Mouse (Mus musculus): Measurements from ENCODE around the gene Irf2bp2.
A peak's percentile ranks its signal among the peaks of the same experiment; 100 is the strongest.

The Irf2bp2 gene

DNA sequence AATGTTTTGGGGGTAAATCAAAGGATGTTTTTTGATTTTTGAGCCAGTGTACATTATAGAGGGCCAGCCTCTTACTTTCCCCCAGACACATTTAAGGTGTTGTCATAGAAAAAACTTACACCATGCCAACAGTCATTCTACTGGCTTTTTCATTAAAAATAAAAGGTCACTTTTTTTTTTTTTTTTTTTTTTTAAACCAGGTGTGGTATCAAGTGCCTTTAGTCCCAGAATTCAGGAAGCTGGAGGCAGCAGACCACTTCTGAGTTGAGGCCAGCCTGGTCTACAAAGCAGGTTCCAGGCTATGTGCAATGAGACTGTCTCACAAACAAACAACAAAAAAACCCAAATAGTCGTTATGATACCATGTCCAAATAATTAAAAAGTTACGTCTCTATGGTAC lies 7.7 kb downstream of the Irf2bp2 start:
- DNase-seq = no peak

DNA sequence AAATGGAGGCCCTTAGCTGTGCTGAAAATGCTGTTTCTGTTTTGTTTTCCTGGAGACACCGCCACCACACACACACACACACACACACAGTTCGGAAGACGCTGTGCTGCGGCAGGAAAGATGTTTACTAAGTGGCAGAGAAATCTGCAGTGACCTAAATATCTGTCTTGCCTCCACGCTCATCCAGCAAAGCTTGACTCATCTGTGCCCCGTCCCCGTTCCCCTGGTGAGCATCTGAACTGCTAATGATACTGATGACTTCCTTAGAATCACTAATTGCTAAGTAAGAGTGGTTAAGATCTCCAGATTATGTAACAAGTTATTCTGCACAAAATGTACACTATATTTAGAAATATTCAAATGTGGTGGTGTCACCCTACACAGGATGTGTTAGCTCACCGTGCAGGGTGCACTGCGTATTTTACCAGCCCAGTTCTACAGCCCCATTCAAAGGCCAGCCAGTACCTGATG lies 8.2 kb downstream of the Irf2bp2 start:
- no peak for DNase-seq

DNA sequence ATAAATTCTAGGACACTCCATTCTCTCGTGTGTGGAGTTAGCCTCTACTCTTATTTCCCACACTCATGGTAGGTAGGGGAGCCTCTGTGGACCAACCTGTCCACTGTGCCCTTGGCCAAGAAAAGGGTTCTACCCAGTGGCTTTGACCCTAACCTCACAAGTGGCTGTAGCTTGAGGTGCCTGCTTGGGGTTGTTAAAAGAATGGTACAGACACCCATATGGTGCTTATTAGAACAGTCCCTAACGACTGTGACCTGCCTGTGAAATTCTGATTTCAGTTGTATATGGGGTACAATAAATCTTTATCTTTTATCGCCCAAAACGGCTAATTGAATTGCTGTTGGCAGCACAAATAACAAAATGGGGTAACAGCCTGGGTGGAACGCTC lies 8.9 kb downstream of the Irf2bp2 start:
- DNase-seq = no peak

DNA sequence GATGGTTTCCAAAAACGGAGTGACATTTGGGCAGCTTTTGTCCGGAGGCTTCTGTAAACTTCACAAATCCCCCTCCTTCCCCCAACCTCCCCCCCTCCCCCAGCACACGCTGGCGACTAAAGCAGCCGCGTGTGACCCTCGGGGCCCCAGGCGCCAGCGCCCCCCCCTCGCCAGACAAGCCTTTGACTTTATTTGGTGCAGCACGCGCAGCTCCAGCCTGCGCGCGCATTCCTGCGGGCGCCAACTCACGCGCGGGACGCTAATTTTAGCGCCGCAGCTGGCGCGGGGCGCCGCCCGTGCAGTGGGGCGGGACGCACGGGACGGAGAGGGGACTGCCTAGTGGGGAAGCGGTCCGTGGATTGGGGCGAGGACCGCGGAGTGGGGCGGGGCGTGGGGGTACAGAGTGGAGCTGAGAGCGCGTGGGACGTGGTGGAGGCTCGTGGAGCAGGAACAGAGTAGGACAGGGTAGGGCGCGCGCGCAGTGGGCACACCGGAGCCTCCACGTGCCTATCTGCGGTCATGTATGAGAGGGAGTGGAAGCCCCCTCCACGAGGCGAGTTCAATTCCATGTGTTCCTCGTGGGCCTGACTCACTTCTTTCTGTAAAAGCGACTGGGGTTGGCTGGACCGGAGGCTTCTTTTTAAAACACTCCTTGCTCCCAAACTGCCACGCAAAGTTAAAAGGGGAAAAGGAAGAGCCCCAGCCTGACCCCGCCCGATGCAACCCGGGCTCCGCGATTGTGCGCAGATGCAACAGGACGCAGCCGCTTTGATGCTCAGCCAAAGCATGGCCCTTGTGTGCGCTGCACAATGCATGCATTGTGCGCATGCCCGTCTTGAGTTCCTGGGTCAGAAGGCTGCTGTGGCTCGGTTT lies 9.6 kb downstream of the Irf2bp2 start:
- peak; percentile 83 for DNase-seq

DNA sequence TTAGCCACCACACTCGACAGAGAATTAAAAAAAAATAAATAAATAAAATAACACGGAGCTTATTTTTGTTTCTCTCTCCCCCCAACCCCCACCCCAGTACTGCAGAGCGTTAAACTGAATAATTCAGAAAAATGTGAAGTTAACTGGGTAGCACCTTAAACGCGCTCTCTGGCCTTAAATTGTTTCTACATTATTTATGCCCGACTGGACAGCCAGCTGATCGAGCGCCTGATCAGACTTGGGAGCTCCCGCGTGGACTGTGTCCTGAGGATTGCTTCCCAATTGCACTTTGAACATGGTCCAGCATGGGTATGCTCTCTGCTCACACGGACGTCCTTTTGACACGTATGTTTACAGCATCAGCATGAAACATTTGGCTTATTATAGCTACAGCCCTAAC lies 10.3 kb downstream of the Irf2bp2 start:
- peak; percentile 38 for DNase-seq

DNA sequence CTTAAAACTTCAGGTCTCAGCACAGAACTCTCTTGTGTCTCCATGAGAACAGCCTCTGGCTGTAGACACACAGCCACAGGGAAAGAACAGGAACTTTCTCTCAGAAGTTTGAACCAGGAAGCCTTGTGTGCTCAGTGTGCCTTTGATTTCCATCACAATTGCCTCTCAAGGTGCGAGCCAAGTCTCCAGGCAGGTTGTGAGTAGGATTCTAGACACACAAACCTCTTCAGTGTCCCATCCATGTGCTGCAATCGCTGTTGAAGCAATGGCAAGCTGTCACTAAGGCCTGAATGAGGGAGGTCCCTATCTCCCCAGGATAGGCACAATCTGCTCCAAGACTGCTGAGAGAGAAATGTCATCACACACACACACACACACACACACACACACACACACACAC lies 10.8 kb downstream of the Irf2bp2 start:
- no peak for DNase-seq

DNA sequence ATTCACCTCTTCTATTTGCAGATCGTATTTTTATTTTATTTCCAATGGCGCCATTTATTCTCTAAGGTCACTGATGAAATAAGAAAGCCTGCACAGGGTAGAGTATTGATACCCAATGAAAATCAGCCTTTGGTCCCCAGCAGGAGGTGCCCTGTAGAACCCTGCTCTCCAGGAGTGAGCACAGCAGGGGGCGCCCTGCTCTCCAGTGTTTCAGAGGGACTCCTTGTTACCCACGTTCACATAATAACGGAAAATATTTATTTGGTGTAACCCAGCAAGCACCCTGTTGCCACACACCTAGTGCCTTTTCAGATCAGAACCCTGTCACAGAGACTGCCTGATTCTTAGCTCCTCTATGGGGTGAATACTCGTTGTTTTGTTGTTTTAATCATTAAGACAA lies 11.3 kb downstream of the Irf2bp2 start:
- DNase-seq = peak; percentile 86

DNA sequence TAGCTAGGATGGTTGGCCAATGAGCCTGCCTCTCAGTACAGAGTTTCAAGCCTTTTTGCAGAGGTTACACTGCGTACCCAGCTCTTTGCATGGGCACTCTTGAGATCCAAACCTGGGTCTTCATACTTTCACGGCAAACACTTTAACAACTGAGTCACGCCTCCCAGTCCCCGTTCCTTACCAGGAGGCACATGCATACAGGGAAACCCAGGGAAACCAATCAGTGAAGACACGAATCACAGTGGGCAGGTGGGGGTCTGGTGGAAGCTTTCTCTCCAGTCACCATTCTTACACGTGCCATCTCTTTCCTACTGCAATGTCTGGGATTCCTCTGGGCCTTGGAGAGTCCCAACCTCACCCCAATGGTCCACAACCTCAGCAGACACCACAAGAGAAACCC lies 12.1 kb downstream of the Irf2bp2 start:
- no peak for DNase-seq

DNA sequence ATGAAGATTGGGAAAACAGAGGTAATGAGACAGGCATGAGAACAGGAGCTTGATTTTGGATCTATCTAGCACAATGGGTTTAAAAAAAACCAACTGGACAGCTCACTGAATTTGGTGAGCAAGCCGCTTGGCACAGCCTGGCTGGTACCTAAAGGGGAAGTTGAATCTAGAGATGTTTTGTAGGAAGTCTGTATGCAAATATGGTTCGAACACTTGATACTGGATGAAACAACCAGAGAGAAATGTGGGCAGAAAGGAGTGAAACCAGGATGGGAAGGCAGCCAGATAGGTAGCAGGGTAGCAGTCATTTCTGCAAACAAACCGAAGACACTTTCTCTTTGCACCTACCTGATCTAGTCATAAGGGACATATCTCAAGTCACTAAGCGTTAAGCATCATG lies 13.0 kb downstream of the Irf2bp2 start:
- DNase-seq = no peak

DNA sequence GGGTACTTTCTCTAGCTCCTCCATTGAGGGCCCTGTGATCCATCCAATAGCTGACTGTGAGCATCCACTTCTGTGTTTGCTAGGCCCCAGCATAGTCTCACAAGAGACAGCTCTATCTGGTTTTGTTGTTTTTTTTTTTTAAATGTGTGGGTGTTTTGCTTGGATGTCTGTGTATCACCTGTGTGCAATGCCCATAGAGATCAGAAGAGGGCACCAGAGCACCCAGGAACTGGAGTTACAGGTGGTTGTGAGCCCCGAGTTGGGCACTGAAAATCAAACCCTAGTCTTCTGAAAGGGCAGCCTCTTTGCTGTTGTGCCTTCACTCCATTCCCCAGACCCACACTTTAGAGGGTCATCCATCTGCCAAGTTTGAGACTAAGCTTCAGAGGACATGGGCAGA lies 13.7 kb downstream of the Irf2bp2 start:
- no peak for DNase-seq

DNA sequence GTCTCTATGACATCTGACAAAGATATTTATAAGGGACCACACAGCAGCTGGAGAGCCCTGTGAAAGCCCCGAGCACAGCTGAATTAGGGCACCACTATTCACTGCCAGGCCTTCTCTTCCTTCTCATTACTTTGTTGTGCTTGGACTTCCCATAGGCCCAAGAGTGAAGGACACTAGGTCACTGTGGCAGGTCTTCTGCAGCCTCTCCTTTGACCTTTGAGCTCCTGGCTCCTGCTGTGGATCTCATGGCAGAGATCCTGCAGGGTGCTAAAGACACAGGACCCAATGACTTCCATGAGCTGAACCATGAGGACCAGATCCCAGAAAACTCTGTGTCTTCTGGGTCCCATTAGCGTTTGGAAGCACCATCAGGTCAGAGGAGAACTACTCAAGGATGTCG lies 15.1 kb downstream of the Irf2bp2 start:
- DNase-seq = no peak

DNA sequence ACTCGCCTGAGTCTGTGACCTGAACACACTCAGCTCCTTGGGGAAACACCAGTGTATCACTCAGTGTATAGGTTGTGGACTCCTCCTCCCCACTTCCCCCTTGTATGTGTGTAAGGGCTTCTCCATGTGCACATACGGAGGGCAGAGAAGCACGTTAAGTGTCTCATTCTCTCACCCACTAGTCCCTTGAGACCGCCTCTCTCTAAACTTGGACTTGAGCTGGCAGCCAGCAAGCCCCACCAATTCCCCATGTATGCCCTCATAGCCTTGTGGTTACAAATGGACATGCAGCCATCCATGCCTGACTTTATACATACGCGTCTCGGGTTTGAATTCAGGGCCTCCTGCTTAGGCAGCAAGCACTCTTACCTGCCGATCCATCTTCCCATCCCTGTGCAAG lies 16.9 kb downstream of the Irf2bp2 start:
- no peak for DNase-seq

DNA sequence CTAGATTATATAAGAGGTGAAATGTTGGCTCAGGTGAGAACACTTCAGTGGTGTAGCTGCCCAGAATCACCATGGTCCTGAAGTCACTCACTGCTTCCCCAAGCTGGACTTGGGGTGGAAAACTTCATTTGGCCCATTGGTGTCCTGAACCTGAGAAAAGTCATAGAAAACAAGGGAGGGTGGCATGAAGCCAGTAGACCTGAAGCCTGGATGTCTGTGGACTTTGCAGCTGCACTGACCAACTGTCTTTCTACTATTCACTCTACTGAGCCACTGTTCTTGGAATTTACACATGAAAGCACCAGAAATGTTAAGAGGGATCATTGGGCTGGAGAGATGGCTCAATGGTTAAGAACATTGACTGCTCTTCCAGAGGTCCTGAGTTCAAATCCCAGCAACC lies 17.7 kb downstream of the Irf2bp2 start:
- no peak for DNase-seq

DNA sequence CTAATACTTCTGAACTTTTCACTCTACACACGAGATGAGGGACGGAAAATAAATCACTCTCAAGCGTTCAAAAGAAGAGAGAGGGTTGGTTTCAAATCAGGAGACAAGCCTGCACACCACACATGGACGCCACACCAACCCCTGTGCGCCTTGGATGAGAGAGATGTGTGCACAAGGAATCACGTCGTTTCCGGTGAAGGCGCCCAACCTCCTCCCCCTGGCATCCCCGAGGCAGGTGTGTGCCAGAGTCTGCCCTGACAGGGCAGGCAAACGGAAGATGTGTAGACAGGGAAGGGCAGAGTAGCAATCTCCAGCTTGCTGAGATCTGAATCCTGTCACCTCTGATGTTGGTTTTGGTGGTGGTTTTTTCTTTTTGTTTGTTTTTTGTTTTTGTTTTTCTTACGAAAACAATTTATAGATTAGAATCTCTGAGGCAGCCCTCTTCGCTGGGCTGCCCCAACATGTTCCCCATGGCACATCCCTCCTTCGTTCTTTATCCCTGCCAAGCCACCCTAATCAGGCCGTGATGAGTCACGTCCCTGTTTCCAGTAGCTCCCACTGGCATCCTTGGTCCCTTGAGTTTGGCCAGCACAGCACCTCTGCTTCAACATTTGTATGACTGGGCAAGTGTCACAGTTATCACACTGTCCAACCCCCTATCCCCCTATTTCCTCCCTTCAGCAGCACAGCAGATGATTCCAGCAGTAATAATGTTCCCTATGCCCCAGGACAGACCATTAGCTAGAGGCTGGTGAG lies 18.7 kb downstream of the Irf2bp2 start:
- DNase-seq = no peak

DNA sequence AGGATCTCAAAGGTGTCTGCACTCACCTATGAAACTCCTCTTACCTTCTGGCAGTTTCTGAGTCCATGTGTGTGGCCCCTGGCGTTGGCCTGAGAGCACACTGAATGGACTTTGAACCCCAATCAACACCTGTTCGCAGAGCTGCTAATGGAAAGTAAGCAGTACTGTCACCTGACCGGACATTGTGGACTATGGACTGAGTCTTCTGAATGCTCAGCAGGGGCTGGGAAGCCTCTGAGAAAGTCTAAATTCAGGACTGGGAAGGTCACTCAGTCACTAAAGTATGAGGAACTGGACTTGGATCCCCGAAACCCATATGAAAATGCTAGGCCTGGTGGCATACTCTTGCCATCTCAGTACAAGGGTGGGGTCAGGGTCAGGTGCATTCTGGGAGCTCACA lies 19.9 kb downstream of the Irf2bp2 start:
- DNase-seq = no peak

DNA sequence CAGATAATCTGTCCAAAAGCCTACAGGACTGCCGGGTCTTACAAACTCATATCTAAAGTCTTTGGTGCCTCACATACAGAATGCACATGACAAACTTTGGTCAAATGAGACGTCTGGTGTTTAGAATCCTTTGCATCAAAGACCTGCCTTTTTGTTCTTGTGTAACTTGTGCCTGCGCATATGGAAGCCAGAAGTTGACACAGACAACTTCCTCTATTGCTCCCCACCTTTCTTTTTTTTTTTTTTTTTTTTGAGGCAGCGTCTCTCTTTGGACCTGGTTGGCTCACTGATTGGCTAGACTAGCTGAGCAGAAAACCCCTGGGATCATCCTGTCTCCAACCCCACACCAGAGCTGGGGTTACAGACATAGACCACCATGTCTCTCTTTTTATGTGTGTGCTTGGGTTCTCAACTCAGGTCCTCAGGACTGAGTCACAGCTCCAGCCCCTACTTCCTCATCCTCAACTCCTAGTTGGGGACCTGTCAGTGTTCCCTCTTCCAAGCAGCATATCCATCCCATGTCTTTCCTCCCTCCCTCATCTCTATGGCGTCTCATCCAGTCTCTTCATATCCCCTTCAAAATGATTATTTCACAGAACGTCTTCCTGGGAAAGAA lies 20.6 kb downstream of the Irf2bp2 start:
- no peak for DNase-seq

DNA sequence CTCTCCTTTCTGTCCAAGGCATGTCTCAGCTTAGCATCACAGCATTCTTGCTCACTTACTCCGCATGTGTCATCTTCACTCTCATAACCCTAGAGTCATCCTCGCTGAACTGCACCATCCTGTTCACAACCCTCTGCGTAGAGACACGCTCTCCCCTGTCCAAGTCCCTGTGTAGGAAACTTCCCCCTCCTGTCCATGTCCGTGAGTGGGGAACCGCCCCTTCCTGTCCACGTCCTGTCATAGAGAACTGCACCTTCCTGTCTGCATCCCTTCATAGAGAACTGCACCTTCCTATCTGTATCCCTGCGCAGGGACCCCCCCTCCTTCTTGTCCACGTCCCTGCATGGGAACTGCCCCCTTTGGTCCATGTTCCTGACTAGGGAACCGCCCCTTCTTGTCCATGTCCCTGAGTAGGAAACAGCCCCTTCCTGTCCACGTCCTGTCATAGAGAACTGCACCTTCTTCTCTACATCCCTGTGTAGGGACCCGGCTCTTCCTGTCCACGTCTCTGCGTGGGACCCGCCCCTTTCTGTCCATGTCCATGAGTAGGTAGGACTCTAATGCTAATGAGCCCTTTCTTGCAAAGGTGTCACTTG lies 22.6 kb downstream of the Irf2bp2 start:
- no peak for DNase-seq

DNA sequence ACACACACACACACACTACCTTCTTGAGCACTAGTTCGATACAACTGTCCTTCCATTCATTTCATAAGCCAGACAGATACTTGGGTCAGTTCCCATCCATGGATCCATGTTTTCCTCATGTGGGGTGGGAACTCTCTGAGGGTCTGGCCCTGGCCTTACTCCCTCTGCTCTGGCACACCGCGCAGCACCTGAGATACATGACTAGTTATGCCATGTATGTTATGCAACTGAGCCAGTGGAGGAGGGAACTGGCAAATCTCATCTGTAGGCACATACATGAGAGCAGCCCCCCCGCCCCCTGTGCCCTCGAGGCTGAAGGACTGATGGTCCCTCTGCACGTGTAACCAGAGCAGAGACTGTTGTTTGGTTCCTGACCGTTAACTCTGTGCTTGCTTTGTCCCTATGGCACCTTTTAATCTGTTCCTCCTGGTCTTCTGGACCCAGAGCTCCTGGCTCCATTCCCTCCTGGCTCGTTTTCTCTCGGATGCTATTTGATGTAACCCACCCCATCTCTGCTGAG lies 23.2 kb downstream of the Irf2bp2 start:
- no peak for DNase-seq

DNA sequence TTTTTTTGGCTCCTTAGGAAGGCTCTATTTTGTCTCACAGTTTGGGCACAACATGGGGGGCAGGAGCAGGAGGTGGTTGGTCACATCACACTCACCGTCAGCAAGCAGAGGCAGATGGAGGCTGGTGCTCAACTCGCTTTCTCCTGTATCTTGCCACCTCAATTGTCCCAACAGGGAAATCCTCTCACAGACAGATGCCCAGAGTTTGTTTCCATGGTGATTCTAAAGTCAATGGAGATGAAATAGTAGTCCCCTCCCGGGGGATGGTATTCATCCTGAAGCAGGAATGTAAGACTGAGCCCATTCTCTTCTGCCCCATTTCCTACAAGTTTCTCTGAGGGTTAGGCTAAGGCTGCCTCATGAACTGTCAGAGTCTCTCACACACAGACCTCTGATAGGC lies 23.7 kb downstream of the Irf2bp2 start:
- DNase-seq = no peak

DNA sequence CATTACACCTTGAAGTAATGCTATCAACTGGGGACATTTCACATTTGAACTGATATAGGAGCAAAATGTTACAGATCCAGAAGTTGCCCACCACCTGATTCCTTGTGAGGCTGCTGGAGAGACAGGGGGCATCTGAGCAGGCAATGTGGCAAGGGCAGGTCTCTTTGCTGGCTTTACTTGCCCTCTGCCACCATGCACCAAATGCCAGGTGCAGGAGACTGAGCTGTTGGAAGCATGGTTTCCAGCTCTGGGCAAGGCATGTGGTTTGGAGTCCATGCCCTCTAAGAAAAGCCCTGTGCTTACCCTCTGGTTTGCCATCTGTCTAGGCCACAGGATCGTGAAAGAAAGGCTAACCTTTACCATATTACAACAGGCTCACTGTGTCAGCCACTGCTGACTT lies 24.1 kb downstream of the Irf2bp2 start:
- no peak for DNase-seq

DNA sequence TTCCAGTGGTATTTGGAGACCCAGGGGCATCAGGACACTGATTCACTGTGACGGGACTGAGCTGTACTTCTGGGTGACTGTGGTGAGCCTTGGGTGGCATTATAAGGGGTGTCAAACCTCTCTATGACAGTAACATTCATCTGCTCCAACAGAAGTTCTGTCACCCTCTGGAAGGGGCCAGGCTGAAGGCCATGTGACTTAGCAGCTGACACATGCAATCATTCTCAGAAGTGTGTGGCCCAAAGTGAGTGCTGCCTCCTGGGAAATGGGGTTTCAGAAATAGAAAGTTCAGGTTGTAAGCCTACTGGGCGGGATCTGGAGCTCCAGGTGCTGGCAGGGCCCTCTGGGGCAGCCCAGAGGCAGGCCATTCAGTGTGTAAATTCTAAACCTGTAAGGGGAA lies 26.1 kb downstream of the Irf2bp2 start:
- no peak for DNase-seq

DNA sequence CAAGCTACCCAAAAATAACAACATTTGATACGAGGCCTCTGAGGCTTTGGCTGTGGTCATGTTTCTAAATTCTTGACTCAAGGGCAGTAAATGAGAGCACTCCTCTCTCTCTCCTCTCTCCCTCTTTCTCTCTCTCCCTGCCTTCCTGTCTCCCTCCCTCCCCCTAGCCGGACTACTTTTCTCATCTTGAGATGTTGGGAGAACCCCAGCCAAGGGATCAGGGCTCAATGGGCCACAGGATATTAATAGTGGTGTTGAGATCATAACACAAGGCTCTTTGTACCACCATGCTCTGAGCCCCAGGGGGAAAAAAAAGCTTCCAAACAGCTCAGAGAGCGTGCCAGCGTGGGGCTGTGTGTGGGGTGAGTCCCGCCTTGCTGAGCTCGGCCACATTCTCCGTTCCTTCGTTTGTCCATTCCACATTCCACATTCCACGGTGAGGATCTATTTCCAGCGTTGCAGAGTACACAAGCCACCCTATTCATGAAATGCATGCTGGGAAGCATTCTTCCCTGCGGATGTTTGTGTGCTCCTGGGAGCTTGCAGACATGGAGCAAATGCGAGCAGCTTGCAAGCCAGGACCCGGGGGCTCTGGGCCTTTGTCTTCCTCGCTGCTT lies 27.2 kb downstream of the Irf2bp2 start:
- no peak for DNase-seq

DNA sequence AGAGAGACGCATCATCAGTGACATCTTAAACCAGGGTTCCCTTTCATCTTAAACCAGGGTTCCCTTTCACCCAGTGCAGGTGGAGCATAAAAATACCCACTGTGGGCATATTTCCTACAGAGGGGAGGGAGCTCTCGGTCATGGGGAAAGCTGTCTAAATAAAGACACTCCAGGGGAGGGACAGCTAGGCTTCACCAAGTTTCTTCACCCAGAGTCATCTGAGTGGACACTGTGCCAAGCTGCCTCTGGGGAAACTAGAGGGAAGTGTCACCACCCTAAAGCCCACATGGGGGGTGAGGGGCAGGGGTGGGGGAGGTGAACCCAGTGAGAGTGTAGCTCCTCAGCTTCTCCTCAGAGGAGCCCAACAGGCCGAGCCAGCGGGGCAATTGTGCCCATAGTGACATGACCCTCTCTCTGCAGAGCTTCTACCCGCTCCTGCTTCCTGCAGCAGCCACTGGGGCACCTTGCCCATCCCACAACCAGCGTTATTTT lies 27.8 kb downstream of the Irf2bp2 start:
- DNase-seq = no peak

All from liver (tissue).